Mouse (Mus musculus) skeletal muscle tissue, adult 2 months (tissue): ENCODE results near the gene Prrc2b.

Experiments used
- DNase-seq: peaks from one replicate; pipeline ENCODE4 v3.0.0-alpha.2; 2012; ENCODE audit warnings: low read depth, low spot score

Gene Prrc2b

GRCm38 (mm10) chr2:32187019-32187551 lies 36.2 kb downstream of the Prrc2b start:
- DNase-seq, result no peak

GRCm38 (mm10) chr2:32187649-32188048 lies 36.8 kb downstream of the Prrc2b start:
- peak; percentile 77 for DNase-seq

GRCm38 (mm10) chr2:32189060-32189681 lies 38.3 kb downstream of the Prrc2b start:
- no peak for DNase-seq

GRCm38 (mm10) chr2:32190620-32191019 lies 39.7 kb downstream of the Prrc2b start:
- no peak for DNase-seq

- DNase-seq, result peak; percentile 64
Measured at GRCm38 (mm10) chr2:32191872-32192507, 41.1 kb downstream of the Prrc2b start.

GRCm38 (mm10) chr2:32198977-32199376 lies 48.1 kb downstream of the Prrc2b start:
- DNase-seq, result no peak

GRCm38 (mm10) chr2:32200033-32200432 lies 49.2 kb downstream of the Prrc2b start:
- DNase-seq, result no peak

- DNase-seq, result no peak
Measured at GRCm38 (mm10) chr2:32200712-32201111, 49.8 kb downstream of the Prrc2b start.

GRCm38 (mm10) chr2:32201527-32201926 lies 50.6 kb downstream of the Prrc2b start:
- no peak for DNase-seq

GRCm38 (mm10) chr2:32203853-32204252 lies 53.0 kb downstream of the Prrc2b start:
- DNase-seq, result no peak

GRCm38 (mm10) chr2:32207682-32208081 lies 56.8 kb downstream of the Prrc2b start:
- no peak for DNase-seq

GRCm38 (mm10) chr2:32211689-32212088 lies 60.8 kb downstream of the Prrc2b start:
- no peak for DNase-seq

- DNase-seq, result no peak
Measured at GRCm38 (mm10) chr2:32213000-32213399, 62.1 kb downstream of the Prrc2b start.

- DNase-seq, result no peak
Measured at GRCm38 (mm10) chr2:32215576-32215975, 64.7 kb downstream of the Prrc2b start.

- DNase-seq, result no peak
Measured at GRCm38 (mm10) chr2:32216506-32216905, 65.6 kb downstream of the Prrc2b start.

GRCm38 (mm10) chr2:32217656-32218055 lies 66.8 kb downstream of the Prrc2b start:
- DNase-seq, result no peak

- DNase-seq, result peak; percentile 47
Measured at GRCm38 (mm10) chr2:32218113-32218512, 67.2 kb downstream of the Prrc2b start.

GRCm38 (mm10) chr2:32218541-32219334 lies 67.9 kb downstream of the Prrc2b start:
- no peak for DNase-seq

- no peak for DNase-seq
Measured at GRCm38 (mm10) chr2:32219501-32219900, 68.6 kb downstream of the Prrc2b start.

- peak; percentile 76 for DNase-seq
Measured at GRCm38 (mm10) chr2:32220021-32220420, 69.1 kb downstream of the Prrc2b start.

GRCm38 (mm10) chr2:32220969-32221368 lies 70.1 kb downstream of the Prrc2b start:
- no peak for DNase-seq

GRCm38 (mm10) chr2:32221577-32221976 lies 70.7 kb downstream of the Prrc2b start:
- no peak for DNase-seq
